ENCODE assay signal across 8 mouse cellular contexts in genomic region chr7:142428213-142428612, GRCm38 (mm10). TPM values are rescaled to one million over a fixed set of nuclear protein-coding genes. Genes with fewer than 3 reads are reported as not detected.
DNase-seq lines count a peak whose midpoint lies in the region; ATAC-seq and TF ChIP-seq lines count a peak whose summit lies in the region.
"Had no signal": no experiment of that assay in that cellular context is flagged by ENCODE, and none has a peak within 500 bp of the region (broad histone marks: within the 10 kb centered on the region; RNA-seq: fewer than 3 reads in every experiment).

No protein-coding gene starts in this region.

- 15% methylated on average over 7 of the region's 7 CpGs for WGBS in heart, embryonic 16.5 days

- no peak overlapping the region for H3K27ac ChIP-seq in ES-Bruce4 (ENCODE audit: insufficient read depth, low read length)
- H3K27ac ChIP-seq in heart, embryonic 16.5 days (ENCODE audit: low read length): no peak overlapping the region

- no peak for TF ChIP-seq POLR2A in ES-Bruce4 (IDR thresholded peaks at IDR 0.05; ENCODE audit: insufficient read depth, low read length)

- no peaks in the 10 kb centered on the region for H3K9me3 ChIP-seq in ES-Bruce4 (replicated peaks; ENCODE audit: control insufficient read depth, insufficient read depth, low read length, poor library complexity, severe bottlenecking)
- no peaks in the 10 kb centered on the region for H3K9me3 ChIP-seq in heart, embryonic 16.5 days (replicated peaks; ENCODE audit: control insufficient read depth, low read length)

- no peak overlapping the region for H3K9ac ChIP-seq in ES-Bruce4 (ENCODE audit: low read depth, poor library complexity, severe bottlenecking)
- H3K9ac ChIP-seq in heart, embryonic 16.5 days (ENCODE audit: low read length): no peak overlapping the region

- H3K27me3 ChIP-seq in ES-Bruce4 (ENCODE audit: control insufficient read depth, insufficient read depth, low read length, poor library complexity, severe bottlenecking): no peaks in the 10 kb centered on the region
- H3K27me3 ChIP-seq in heart, embryonic 16.5 days (ENCODE audit: control insufficient read depth, insufficient read depth, low read length): no peaks in the 10 kb centered on the region

- no peaks in the 10 kb centered on the region for H3K36me3 ChIP-seq in ES-Bruce4 (ENCODE audit: control insufficient read depth, insufficient read depth, low read length, poor library complexity, severe bottlenecking)
- H3K36me3 ChIP-seq in heart, embryonic 16.5 days (ENCODE audit: control insufficient read depth, insufficient read depth): no peaks in the 10 kb centered on the region

- no peak overlapping the region for H3K4me2 ChIP-seq in heart, embryonic 16.5 days (ENCODE audit: low read depth, low read length)

- 0 out of 2 replicates have a peak, but pooled peaks have one; percentile 47 for ATAC-seq in heart, embryonic 16.5 days (replicated peaks; ENCODE audit: extremely low read depth, insufficient read depth, low FRiP score)
- 0 out of 2 replicates have a peak, but pooled peaks have one; percentile 39 for ATAC-seq in megakaryocyte, adult 5-6 weeks (ENCODE audit: poor library complexity, severe bottlenecking)

- H3K4me1 ChIP-seq in ES-Bruce4 (ENCODE audit: control insufficient read depth, insufficient read depth, low read length): no peaks in the 10 kb centered on the region
- peaks cover 9% of the 10 kb centered on the region for H3K4me1 ChIP-seq in heart, embryonic 16.5 days (ENCODE audit: control insufficient read depth, insufficient read depth, low read length)

- H3K4me3 ChIP-seq in ES-Bruce4 (ENCODE audit: low read depth, low read length): no peak overlapping the region
- H3K4me3 ChIP-seq in heart, embryonic 16.5 days (ENCODE audit: low read length): no peak overlapping the region

- peak; percentile 64 for DNase-seq in kidney, postnatal 10 days
- no peak for DNase-seq in kidney, adult 11 months
- peak; percentile 84 for DNase-seq in ZHBTc4 (ENCODE audit: low read depth, low spot score)
- DNase-seq in frontal cortex, adult 2 months (ENCODE audit: extremely low spot score in 1 of 2, low spot score in 1 of 2): no peak

- no peak for TF ChIP-seq EP300 in ES-Bruce4 (IDR thresholded peaks at IDR 0.05; ENCODE audit: insufficient read depth, low read depth, low read length)

- peak; percentile 78 for TF ChIP-seq CTCF in ES-Bruce4 (IDR thresholded peaks at IDR 0.05; ENCODE audit: low read depth, low read length)

RNA-seq across cellular contexts. Expression of gene Syt8, which starts 6.4 kb away (rescaled TPM):
- 0.82 TPM in 1 of 2 replicates, not detected in the other for polyA plus RNA-seq in ES-Bruce4 (2011; ENCODE audit: insufficient read depth, insufficient read length, low read depth, missing spikeins)
- 0.17 and 0.32 TPM in 2 replicates for polyA plus RNA-seq in heart, embryonic 16.5 days (2015; fragmentation: Nextera tagmentation; extraction: Ambion mirVana)
- total RNA-seq in megakaryocyte, adult 5-6 weeks (2015): 0.39 TPM in 1 of 2 replicates, not detected in the other
- total RNA-seq in megakaryocyte, adult 5-6 weeks (2017): not detected in 2 replicates
- polyA plus RNA-seq in frontal cortex, adult 2 months (2012; rRNA removed): not detected in 2 replicates

RNA-seq across cellular contexts. Expression of gene Tnni2, which starts 13.4 kb away (rescaled TPM):
- polyA plus RNA-seq in ES-Bruce4 (2011; ENCODE audit: insufficient read depth, insufficient read length, low read depth, missing spikeins): 2.1 and 4.8 TPM in 2 replicates
- 14.1 and 27.0 TPM in 2 replicates for polyA plus RNA-seq in heart, embryonic 16.5 days (2015; fragmentation: Nextera tagmentation; extraction: Ambion mirVana)
- 18.8 and 20.9 TPM in 2 replicates for total RNA-seq in megakaryocyte, adult 5-6 weeks (2015)
- 25.6 and 27.6 TPM in 2 replicates for total RNA-seq in megakaryocyte, adult 5-6 weeks (2017)
- 1.7 and 2.0 TPM in 2 replicates for polyA plus RNA-seq in frontal cortex, adult 2 months (2012; rRNA removed)

RNA-seq across cellular contexts. Expression of gene Lsp1, which starts 32.4 kb away (rescaled TPM):
- polyA plus RNA-seq in ES-Bruce4 (2011; ENCODE audit: insufficient read depth, insufficient read length, low read depth, missing spikeins): 3.7 and 6.0 TPM in 2 replicates
- polyA plus RNA-seq in heart, embryonic 16.5 days (2015; fragmentation: Nextera tagmentation; extraction: Ambion mirVana): 73.5 and 83.5 TPM in 2 replicates
- total RNA-seq in megakaryocyte, adult 5-6 weeks (2015): 1,220 and 1,304 TPM in 2 replicates
- 1,314 and 1,552 TPM in 2 replicates for total RNA-seq in megakaryocyte, adult 5-6 weeks (2017)
- 11.0 and 11.2 TPM in 2 replicates for polyA plus RNA-seq in frontal cortex, adult 2 months (2012; rRNA removed)

RNA-seq across cellular contexts. Expression of gene Ctsd, which starts 40.4 kb away (rescaled TPM):
- polyA plus RNA-seq in ES-Bruce4 (2011; ENCODE audit: insufficient read depth, insufficient read length, low read depth, missing spikeins): 248 and 256 TPM in 2 replicates
- 470 and 482 TPM in 2 replicates for polyA plus RNA-seq in heart, embryonic 16.5 days (2015; fragmentation: Nextera tagmentation; extraction: Ambion mirVana)
- total RNA-seq in megakaryocyte, adult 5-6 weeks (2015): 193 and 197 TPM in 2 replicates
- 218 and 236 TPM in 2 replicates for total RNA-seq in megakaryocyte, adult 5-6 weeks (2017)
- 383 and 391 TPM in 2 replicates for polyA plus RNA-seq in frontal cortex, adult 2 months (2012; rRNA removed)

RNA-seq across cellular contexts. Expression of gene Gm49369, which starts 45.7 kb away (rescaled TPM):
- not detected in 2 replicates for polyA plus RNA-seq in ES-Bruce4 (2011; ENCODE audit: insufficient read depth, insufficient read length, low read depth, missing spikeins)
- not detected in 2 replicates for polyA plus RNA-seq in heart, embryonic 16.5 days (2015; fragmentation: Nextera tagmentation; extraction: Ambion mirVana)
- not detected in 2 replicates for total RNA-seq in megakaryocyte, adult 5-6 weeks (2015)
- 24.9 and 36.8 TPM in 2 replicates for total RNA-seq in megakaryocyte, adult 5-6 weeks (2017)
- 0.17 and 0.40 TPM in 2 replicates for polyA plus RNA-seq in frontal cortex, adult 2 months (2012; rRNA removed)
- polyA plus RNA-seq: small intestine, adult 2 months had no signal

Comparison
In these comparisons a context has a peak if more than half of its experiments do, and no peak if none do; other contexts are left out.
1. DNase-seq: peak in kidney, postnatal 10 days (single experiment) and ZHBTc4 (single experiment); none in kidney, adult 11 months (single experiment) and frontal cortex, adult 2 months (0 of 2).